Mouse (Mus musculus): ENCODE results near the gene Smad9.
A peak's percentile ranks its signal among the peaks of the same experiment; 100 is the strongest.

Gene Smad9

GRCm38 (mm10) chr3:54755145-54756041, at the start of gene Smad9:
TSS of gene Smad9 (plus strand) at chr3:54755582.
- DNase-seq (ENCODE audit: low spot score), result peak; percentile 88

GRCm38 (mm10) chr3:54708972-54709371, 46.4 kb upstream of the Smad9 start:
- DNase-seq (ENCODE audit: low spot score), result no peak

GRCm38 (mm10) chr3:54714253-54714652, 41.1 kb upstream of the Smad9 start, which contains the start of gene Gm21958:
TSS of gene Gm21958 (minus strand) at chr3:54714353.
- DNase-seq (ENCODE audit: low spot score), result no peak

- no peak for DNase-seq (ENCODE audit: low spot score)
Measured at GRCm38 (mm10) chr3:54715461-54715860, 39.9 kb upstream of the Smad9 start.

GRCm38 (mm10) chr3:54717348-54717747, 38.0 kb upstream of the Smad9 start:
- no peak for DNase-seq (ENCODE audit: low spot score)

- no peak for DNase-seq (ENCODE audit: low spot score)
Measured at GRCm38 (mm10) chr3:54718947-54719346, 36.4 kb upstream of the Smad9 start.

- no peak for DNase-seq (ENCODE audit: low spot score)
Measured at GRCm38 (mm10) chr3:54723741-54724500, 31.5 kb upstream of the Smad9 start.

GRCm38 (mm10) chr3:54725344-54725743, 30.0 kb upstream of the Smad9 start:
- DNase-seq (ENCODE audit: low spot score), result no peak

- no peak for DNase-seq (ENCODE audit: low spot score)
Measured at GRCm38 (mm10) chr3:54727588-54727987, 27.8 kb upstream of the Smad9 start.

GRCm38 (mm10) chr3:54728100-54728499, 27.3 kb upstream of the Smad9 start:
- DNase-seq (ENCODE audit: low spot score), result no peak

- no peak for DNase-seq (ENCODE audit: low spot score)
Measured at GRCm38 (mm10) chr3:54731626-54732150, 23.7 kb upstream of the Smad9 start.

GRCm38 (mm10) chr3:54732371-54732770, 23.0 kb upstream of the Smad9 start:
- no peak for DNase-seq (ENCODE audit: low spot score)

- DNase-seq (ENCODE audit: low spot score), result peak; percentile 94
Measured at GRCm38 (mm10) chr3:54734411-54735246, 20.8 kb upstream of the Smad9 start.

GRCm38 (mm10) chr3:54735247-54736046, 19.9 kb upstream of the Smad9 start, which contains the start of the genes Exosc8 and Alg5:
TSS of gene Exosc8 (minus strand) at chr3:54735393.
TSS of gene Alg5 (plus strand) at chr3:54735539.
- peak; percentile 88 for DNase-seq (ENCODE audit: low spot score)

- DNase-seq (ENCODE audit: low spot score), result peak; percentile 63
Measured at GRCm38 (mm10) chr3:54736101-54736927, 19.1 kb upstream of the Smad9 start.

- DNase-seq (ENCODE audit: low spot score), result no peak
Measured at GRCm38 (mm10) chr3:54737317-54737716, 18.1 kb upstream of the Smad9 start.

GRCm38 (mm10) chr3:54741965-54742364, 13.4 kb upstream of the Smad9 start:
- no peak for DNase-seq (ENCODE audit: low spot score)

- DNase-seq (ENCODE audit: low spot score), result peak; percentile 45
Measured at GRCm38 (mm10) chr3:54745799-54746198, 9.6 kb upstream of the Smad9 start.

- DNase-seq (ENCODE audit: low spot score), result no peak
Measured at GRCm38 (mm10) chr3:54753411-54753810, 2.0 kb upstream of the Smad9 start.

GRCm38 (mm10) chr3:54756058-54756457, 676 bp downstream of the Smad9 start:
- DNase-seq (ENCODE audit: low spot score), result peak; percentile 55

All from MN1 (cell line).